Mouse (Mus musculus): ENCODE data around the gene Slc4a3.

GRCm38 (mm10) chr1:75608625-75609263 is 62.7 kb downstream of the Slc4a3 start:
- TF ChIP-seq GATA1 (IDR thresholded peaks at IDR 0.05; ENCODE audit: borderline replicate concordance, low read length) (no peak), FLI1 (IDR thresholded peaks at IDR 0.05; ENCODE audit: low read length) (no peak)
